Mouse (Mus musculus): ENCODE measurements around the gene Slfn14.
"Not testable (repeated sequence)": the region's sequence is repeated elsewhere in the genome, so short reads cannot be mapped to it uniquely, and the experiment has no call there.

Gene Slfn14

GRCm38 (mm10) chr11:83282084-83282483 is 4.4 kb downstream of the Slfn14 start:
- DNase-seq (ENCODE audit: low spot score), result no peak

GRCm38 (mm10) chr11:83279691-83280090 is 6.8 kb downstream of the Slfn14 start:
- DNase-seq (ENCODE audit: low spot score), result no peak

GRCm38 (mm10) chr11:83279024-83279423 is 7.5 kb downstream of the Slfn14 start:
- DNase-seq (ENCODE audit: low spot score), result no peak

- no peak for DNase-seq (ENCODE audit: low spot score)
Observed at GRCm38 (mm10) chr11:83276251-83276650, 10.3 kb downstream of the Slfn14 start.

- DNase-seq (ENCODE audit: low spot score), result peak; percentile 16
Observed at GRCm38 (mm10) chr11:83271951-83272843, 14.3 kb downstream of the Slfn14 start.

GRCm38 (mm10) chr11:83271151-83271950 is 15.2 kb downstream of the Slfn14 start:
- DNase-seq (ENCODE audit: low spot score), result peak; percentile 78

- DNase-seq (ENCODE audit: low spot score), result no peak
Observed at GRCm38 (mm10) chr11:83270842-83271150, 15.7 kb downstream of the Slfn14 start.

- DNase-seq (ENCODE audit: low spot score), result no peak
Observed at GRCm38 (mm10) chr11:83263146-83263545, 23.4 kb downstream of the Slfn14 start.

GRCm38 (mm10) chr11:83262673-83263072 is 23.9 kb downstream of the Slfn14 start:
- DNase-seq (ENCODE audit: low spot score), result no peak

- not testable (repeated sequence) for DNase-seq (ENCODE audit: low spot score)
Observed at GRCm38 (mm10) chr11:83257211-83257610, 29.3 kb downstream of the Slfn14 start.

GRCm38 (mm10) chr11:83239811-83240210 is 46.7 kb downstream of the Slfn14 start:
- no peak for DNase-seq (ENCODE audit: low spot score)

- no peak for DNase-seq (ENCODE audit: low spot score)
Observed at GRCm38 (mm10) chr11:83238389-83238788, 48.1 kb downstream of the Slfn14 start.

GRCm38 (mm10) chr11:83237390-83237789 is 49.1 kb downstream of the Slfn14 start:
- DNase-seq (ENCODE audit: low spot score), result not testable (repeated sequence)

GRCm38 (mm10) chr11:83233621-83234020 is 52.9 kb downstream of the Slfn14 start:
- not testable (repeated sequence) for DNase-seq (ENCODE audit: low spot score)

GRCm38 (mm10) chr11:83230966-83231365 is 55.6 kb downstream of the Slfn14 start:
- DNase-seq (ENCODE audit: low spot score), result peak; percentile 33

- no peak for DNase-seq (ENCODE audit: low spot score)
Observed at GRCm38 (mm10) chr11:83227926-83228723, 58.4 kb downstream of the Slfn14 start.

GRCm38 (mm10) chr11:83225371-83225960 is 61.1 kb downstream of the Slfn14 start:
- no peak for DNase-seq (ENCODE audit: low spot score)

Data from lung, postnatal 25 days (tissue).